Mouse (Mus musculus) cerebellum, adult 8-10 months (tissue): ENCODE data around the gene Spata31d1c.

ENCODE experiments used
- DNase-seq: peaks from one replicate; pipeline ENCODE4 v3.0.0; 2022

The Spata31d1c gene

GRCm38 (mm10) chr13:65032758-65033157, at the start of gene Spata31d1c:
Gene Spata31d1c (plus strand): TSS chr13:65033058.
- DNase-seq, result no peak

GRCm38 (mm10) chr13:64988828-64989227, 44.0 kb upstream of the Spata31d1c start:
- no peak for DNase-seq

- DNase-seq, result no peak
Measured at GRCm38 (mm10) chr13:65005414-65005813, 27.4 kb upstream of the Spata31d1c start.

- no peak for DNase-seq
Measured at GRCm38 (mm10) chr13:65006760-65007159, 26.1 kb upstream of the Spata31d1c start.

GRCm38 (mm10) chr13:65007971-65008370, 24.9 kb upstream of the Spata31d1c start:
- DNase-seq, result no peak

- DNase-seq, result no peak
Measured at GRCm38 (mm10) chr13:65011052-65011738, 21.7 kb upstream of the Spata31d1c start.

- no peak for DNase-seq
Measured at GRCm38 (mm10) chr13:65035057-65035456, 2.2 kb downstream of the Spata31d1c start.

- no peak for DNase-seq
Measured at GRCm38 (mm10) chr13:65052660-65053059, 19.8 kb downstream of the Spata31d1c start, which contains the start of gene Prss47. Gene Prss47 (minus strand): TSS chr13:65052760.

- DNase-seq, result no peak
Measured at GRCm38 (mm10) chr13:65069969-65070368, 37.1 kb downstream of the Spata31d1c start.
